Mouse (Mus musculus): ENCODE measurements at regions not wholly inside any gene's neighbourhood (a gene's known extent, or its start where the extent isn't known, plus 50 kb on each side); places are given as distances from the start of the nearest gene placed in this dataset.

- H3K4me2 ChIP-seq (ENCODE audit: low read length): no peak overlapping the region
- ATAC-seq (replicated peaks; ENCODE audit: low FRiP score, low read depth) (no peak), DNase-seq (ENCODE audit: low spot score) (no peak)
- WGBS: 92% methylated on average over 5 of the region's 5 CpGs
- H3K4me1 ChIP-seq (replicated peaks; ENCODE audit: insufficient read depth, low read length): no peaks in the 10 kb centered on the region
- H3K9ac ChIP-seq (ENCODE audit: low read depth, low read length): no peak overlapping the region
- H3K36me3 ChIP-seq (ENCODE audit: insufficient read depth, low read length): no peaks in the 10 kb centered on the region
- H3K4me3 ChIP-seq (replicated peaks; ENCODE audit: low read depth, low read length): no peak overlapping the region
- no peaks in the 10 kb centered on the region for H3K27me3 ChIP-seq (ENCODE audit: insufficient read depth, low read length)
- TF ChIP-seq CTCF (IDR thresholded peaks at IDR 0.05; ENCODE audit: low read depth): no peak
- H3K27ac ChIP-seq: no peak overlapping the region
- no peaks in the 10 kb centered on the region for H3K9me3 ChIP-seq (replicated peaks; ENCODE audit: low read length)
Measured at GRCm38 (mm10) chr7:137735873-137736527, 298.6 kb downstream of the Glrx3 start.

- H3K9ac ChIP-seq (ENCODE audit: low read depth, low read length): no peak overlapping the region
- no peaks in the 10 kb centered on the region for H3K36me3 ChIP-seq (ENCODE audit: insufficient read depth, low read length)
- no peak overlapping the region for H3K27ac ChIP-seq
- H3K27me3 ChIP-seq (ENCODE audit: insufficient read depth, low read length): no peaks in the 10 kb centered on the region
- no peak for ATAC-seq (replicated peaks; ENCODE audit: low FRiP score, low read depth)
- H3K4me1 ChIP-seq (replicated peaks; ENCODE audit: insufficient read depth, low read length): 0 out of 2 replicates have a peak, but pooled peaks cover 6% of the 10 kb centered on the region
- H3K4me3 ChIP-seq (replicated peaks; ENCODE audit: low read depth, low read length): no peak overlapping the region
- no peak for DNase-seq (ENCODE audit: low spot score)
- WGBS: 63% methylated on average over 3 of the region's 3 CpGs
- no peak for TF ChIP-seq CTCF (IDR thresholded peaks at IDR 0.05; ENCODE audit: low read depth)
- no peak overlapping the region for H3K4me2 ChIP-seq (ENCODE audit: low read length)
- H3K9me3 ChIP-seq (replicated peaks; ENCODE audit: low read length): no peaks in the 10 kb centered on the region
Measured at GRCm38 (mm10) chr7:137741702-137742101, 304.3 kb downstream of the Glrx3 start.

GRCm38 (mm10) chr7:137742297-137742751 is 304.9 kb downstream of the Glrx3 start:
- no peak overlapping the region for H3K9ac ChIP-seq (ENCODE audit: low read depth, low read length)
- 15% methylated on average over 7 of the region's 7 CpGs for WGBS
- no peak overlapping the region for H3K4me2 ChIP-seq (ENCODE audit: low read length)
- H3K9me3 ChIP-seq (replicated peaks; ENCODE audit: low read length): no peaks in the 10 kb centered on the region
- no peak overlapping the region for H3K27ac ChIP-seq
- H3K27me3 ChIP-seq (ENCODE audit: insufficient read depth, low read length): no peaks in the 10 kb centered on the region
- no peak for TF ChIP-seq CTCF (IDR thresholded peaks at IDR 0.05; ENCODE audit: low read depth)
- peak; percentile 53 for DNase-seq (ENCODE audit: low spot score)
- no peaks in the 10 kb centered on the region for H3K36me3 ChIP-seq (ENCODE audit: insufficient read depth, low read length)
- 0 out of 2 replicates have a peak, but pooled peaks cover 6% of the 10 kb centered on the region for H3K4me1 ChIP-seq (replicated peaks; ENCODE audit: insufficient read depth, low read length)
- no peak overlapping the region for H3K4me3 ChIP-seq (replicated peaks; ENCODE audit: low read depth, low read length)
- no peak for ATAC-seq (replicated peaks; ENCODE audit: low FRiP score, low read depth)

- DNase-seq (ENCODE audit: low spot score) (peak; percentile 39), ATAC-seq (replicated peaks; ENCODE audit: low FRiP score, low read depth) (no peak)
- Histone ChIP-seq H3K4me1 (replicated peaks; ENCODE audit: insufficient read depth, low read length) (0 out of 2 replicates have a peak, but pooled peaks cover 6% of the 10 kb centered on the region), H3K36me3 (ENCODE audit: insufficient read depth, low read length) (no peaks in the 10 kb centered on the region), H3K4me2 (ENCODE audit: low read length) (no peak overlapping the region), H3K9me3 (replicated peaks; ENCODE audit: low read length) (no peaks in the 10 kb centered on the region), H3K27ac (no peak overlapping the region), H3K4me3 (replicated peaks; ENCODE audit: low read depth, low read length) (no peak overlapping the region), H3K9ac (ENCODE audit: low read depth, low read length) (no peak overlapping the region), H3K27me3 (ENCODE audit: insufficient read depth, low read length) (no peaks in the 10 kb centered on the region)
- TF ChIP-seq CTCF (IDR thresholded peaks at IDR 0.05; ENCODE audit: low read depth): no peak
- WGBS: 43% methylated on average over 1 of the region's 1 CpGs
Measured at GRCm38 (mm10) chr7:137745575-137745974, 308.2 kb downstream of the Glrx3 start.

- no peaks in the 10 kb centered on the region for H3K36me3 ChIP-seq (ENCODE audit: insufficient read depth, low read length)
- TF ChIP-seq CTCF (IDR thresholded peaks at IDR 0.05; ENCODE audit: low read depth): no peak
- ATAC-seq (replicated peaks; ENCODE audit: low FRiP score, low read depth): no peak
Measured at GRCm38 (mm10) chr7:137745991-137746390, 308.6 kb downstream of the Glrx3 start.

GRCm38 (mm10) chr7:137748936-137749335 is 311.5 kb downstream of the Glrx3 start:
- Histone ChIP-seq H3K4me3 (replicated peaks; ENCODE audit: low read depth, low read length) (no peak overlapping the region), H3K9ac (ENCODE audit: low read depth, low read length) (no peak overlapping the region), H3K4me2 (ENCODE audit: low read length) (no peak overlapping the region), H3K36me3 (ENCODE audit: insufficient read depth, low read length) (no peaks in the 10 kb centered on the region), H3K4me1 (replicated peaks; ENCODE audit: insufficient read depth, low read length) (no peaks in the 10 kb centered on the region), H3K27me3 (ENCODE audit: insufficient read depth, low read length) (no peaks in the 10 kb centered on the region), H3K27ac (no peak overlapping the region), H3K9me3 (replicated peaks; ENCODE audit: low read length) (no peaks in the 10 kb centered on the region)
- DNase-seq (ENCODE audit: low spot score) (no peak), ATAC-seq (replicated peaks; ENCODE audit: low FRiP score, low read depth) (no peak)
- WGBS: 74% methylated on average over 7 of the region's 7 CpGs
- TF ChIP-seq CTCF (IDR thresholded peaks at IDR 0.05; ENCODE audit: low read depth): no peak

More at GRCm38 (mm10) chr7:137745991-137746390, 308.6 kb downstream of the Glrx3 start:
- no peak overlapping the region for H3K27ac ChIP-seq
- H3K9me3 ChIP-seq (replicated peaks; ENCODE audit: low read length): no peaks in the 10 kb centered on the region
- WGBS: 59% methylated on average over 3 of the region's 3 CpGs
- no peaks in the 10 kb centered on the region for H3K27me3 ChIP-seq (ENCODE audit: insufficient read depth, low read length)
- no peak for DNase-seq (ENCODE audit: low spot score)
- no peak overlapping the region for H3K4me3 ChIP-seq (replicated peaks; ENCODE audit: low read depth, low read length)
- H3K4me1 ChIP-seq (replicated peaks; ENCODE audit: insufficient read depth, low read length): 0 out of 2 replicates have a peak, but pooled peaks cover 6% of the 10 kb centered on the region
- H3K9ac ChIP-seq (ENCODE audit: low read depth, low read length): no peak overlapping the region
- H3K4me2 ChIP-seq (ENCODE audit: low read length): no peak overlapping the region
